Mouse (Mus musculus) regulatory T cell (primary cell): ENCODE measurements around the gene Tead2.
"Not testable (repeated sequence)": the region's sequence is repeated elsewhere in the genome, so short reads cannot be mapped to it uniquely, and the experiment has no call there.

Source experiments
- in situ Hi-C: fragments of 300-600 bp; cut with MboI, MseI; formaldehyde crosslinking; loops from one replicate; pipeline ENCODE4 v1.15.1; 2025; ENCODE audit warnings: high pct_unique_total_duplicates

Gene Tead2

GRCm38 (mm10) chr7:45228548-45228947 lies 13.0 kb downstream of the Tead2 start:
- in situ Hi-C loops = no loop called here

GRCm38 (mm10) chr7:45229046-45229445 lies 13.5 kb downstream of the Tead2 start:
- in situ Hi-C loops = no loop called here

GRCm38 (mm10) chr7:45229459-45230203 lies 14.1 kb downstream of the Tead2 start:
- in situ Hi-C loops = no loop called here

GRCm38 (mm10) chr7:45231192-45231591 lies 15.6 kb downstream of the Tead2 start:
- in situ Hi-C loops = no loop called here

- in situ Hi-C loops = no loop called here
Measured at GRCm38 (mm10) chr7:45231941-45232340, 16.4 kb downstream of the Tead2 start.

- in situ Hi-C loops = no loop called here
Measured at GRCm38 (mm10) chr7:45232716-45233465, 17.3 kb downstream of the Tead2 start.

GRCm38 (mm10) chr7:45233580-45234332 lies 18.2 kb downstream of the Tead2 start:
- in situ Hi-C loops = no loop called here

- in situ Hi-C loops = no loop called here
Measured at GRCm38 (mm10) chr7:45234333-45234841, 18.8 kb downstream of the Tead2 start.

GRCm38 (mm10) chr7:45234922-45235571 lies 19.5 kb downstream of the Tead2 start:
- in situ Hi-C loops = no loop called here

GRCm38 (mm10) chr7:45235656-45236180 lies 20.2 kb downstream of the Tead2 start:
- in situ Hi-C loops = no loop called here

GRCm38 (mm10) chr7:45237747-45238699 lies 22.5 kb downstream of the Tead2 start:
- in situ Hi-C loops = no loop called here

GRCm38 (mm10) chr7:45238723-45239496 lies 23.4 kb downstream of the Tead2 start, which contains the start of gene Cd37:
TSS of gene Cd37 (minus strand) at chr7:45239115.
- in situ Hi-C loops = no loop called here

GRCm38 (mm10) chr7:45240109-45240508 lies 24.6 kb downstream of the Tead2 start:
- in situ Hi-C loops = no loop called here

GRCm38 (mm10) chr7:45240633-45241388 lies 25.3 kb downstream of the Tead2 start, which contains the start of gene Slc6a16:
TSS of gene Slc6a16 (plus strand) at chr7:45241085.
- in situ Hi-C loops = no loop called here

GRCm38 (mm10) chr7:45241389-45241749 lies 25.8 kb downstream of the Tead2 start:
- in situ Hi-C loops = no loop called here

- in situ Hi-C loops = no loop called here
Measured at GRCm38 (mm10) chr7:45247666-45248065, 32.1 kb downstream of the Tead2 start.

GRCm38 (mm10) chr7:45253806-45254205 lies 38.3 kb downstream of the Tead2 start:
- in situ Hi-C loops = no loop called here

- in situ Hi-C loops = not testable (repeated sequence)
Measured at GRCm38 (mm10) chr7:45255822-45256221, 40.3 kb downstream of the Tead2 start.
